Mouse (Mus musculus): ENCODE measurements around the gene Ccdc183.

- TF ChIP-seq POLR2A (IDR thresholded peaks at IDR 0.05; ENCODE audit: borderline replicate concordance, extremely low read depth, low read depth, low read length) (no peak), CTCF (IDR thresholded peaks at IDR 0.05; ENCODE audit: insufficient read depth, low read length) (no peak)
Observed at GRCm38 (mm10) chr2:25664125-25664524, 46.6 kb upstream of the Ccdc183 start.

Data from lung, adult 2 months (tissue).